Mouse (Mus musculus): ENCODE data around the gene Pax5.
A peak's percentile ranks its signal among the peaks of the same experiment; 100 is the strongest.

- TF ChIP-seq EP300 (IDR thresholded peaks at IDR 0.05; ENCODE audit: low read depth) (no peak), CTCF (IDR thresholded peaks at IDR 0.05; ENCODE audit: low read depth) (peak; percentile 34; the same call in 1 of the 2 replicates)
Measured at GRCm38 (mm10) chr4:44668172-44668571, 42.1 kb downstream of the Pax5 start.

Data from liver, postnatal 0 days (tissue).